Mouse (Mus musculus): Measurements from ENCODE around the gene 2310022A10Rik. TPM values are rescaled to one million over a fixed set of nuclear protein-coding genes. Genes with fewer than 3 reads are reported as not detected.

Gene 2310022A10Rik
- polyA plus RNA-seq, 1 experiment from 2014 or later, result 26.3 TPM

DNA sequence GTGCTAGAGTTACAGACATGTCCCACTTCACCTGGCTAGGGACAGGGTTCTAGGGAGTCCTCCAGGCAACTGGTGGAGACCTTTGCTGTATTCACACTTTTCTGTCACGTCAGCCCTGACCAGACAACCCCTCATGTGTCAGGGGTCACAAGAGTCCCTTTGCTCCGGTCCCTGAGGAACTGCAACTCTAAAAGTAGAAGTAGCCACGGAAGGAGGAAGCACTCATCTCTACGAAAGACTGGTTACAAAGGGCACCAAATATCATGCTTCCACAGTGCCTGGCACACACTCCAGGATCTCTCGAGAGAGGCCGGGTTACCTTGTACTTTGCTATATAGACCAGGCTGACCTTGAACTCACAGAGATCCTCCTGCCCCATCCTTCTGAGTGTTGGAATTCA is 16.4 kb upstream of the 2310022A10Rik start:
- peaks cover 3% of the 10 kb centered on the region; the same call in 1 of the 2 replicates for H3K4me1 ChIP-seq (ENCODE audit: control insufficient read depth, insufficient read depth, low read length)
- no peak overlapping the region for H3K4me3 ChIP-seq (ENCODE audit: low read depth, low read length)
- ATAC-seq, result no peak
- H3K9ac ChIP-seq (ENCODE audit: low read length), result no peak overlapping the region
- 95% methylated on average over 6 of the region's 6 CpGs for WGBS
- no peaks in the 10 kb centered on the region for H3K9me3 ChIP-seq (replicated peaks; ENCODE audit: control insufficient read depth, low read length)
- no peaks in the 10 kb centered on the region for H3K27me3 ChIP-seq (replicated peaks; ENCODE audit: control insufficient read depth, insufficient read depth, low read length)
- H3K27ac ChIP-seq (ENCODE audit: low read depth, low read length), result no peak overlapping the region
- DNase-seq (ENCODE audit: low spot score), result no peak
- peaks cover 69% of the 10 kb centered on the region for H3K36me3 ChIP-seq (ENCODE audit: control insufficient read depth, insufficient read depth, low read length)
- H3K4me2 ChIP-seq (ENCODE audit: low read length), result no peak overlapping the region

DNA sequence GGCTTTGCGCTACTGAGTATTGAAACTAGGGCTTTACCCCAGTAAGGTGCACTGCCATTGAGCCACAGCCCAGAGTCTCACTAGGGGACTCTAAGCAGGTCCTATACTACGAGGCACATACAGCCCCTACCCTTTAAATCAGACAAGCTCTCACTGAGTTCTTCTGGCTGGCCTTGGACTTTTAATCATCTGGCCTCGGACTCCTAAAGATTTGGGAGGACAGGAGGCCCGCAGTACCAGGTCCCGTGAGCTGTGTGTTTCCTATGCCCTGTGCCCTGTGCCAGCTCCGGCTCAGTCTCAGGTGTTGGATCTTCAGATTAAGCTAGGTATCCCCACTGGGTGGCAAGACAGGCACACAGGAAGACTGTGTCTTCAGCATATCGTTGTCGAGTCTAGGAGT is 15.0 kb upstream of the 2310022A10Rik start:
- Histone ChIP-seq H3K27ac (ENCODE audit: low read depth, low read length) (no peak overlapping the region), H3K36me3 (ENCODE audit: control insufficient read depth, insufficient read depth, low read length) (peaks cover 55% of the 10 kb centered on the region), H3K9ac (ENCODE audit: low read length) (no peak overlapping the region), H3K4me2 (ENCODE audit: low read length) (no peak overlapping the region), H3K4me3 (ENCODE audit: low read depth, low read length) (no peak overlapping the region), H3K27me3 (replicated peaks; ENCODE audit: control insufficient read depth, insufficient read depth, low read length) (no peaks in the 10 kb centered on the region), H3K9me3 (replicated peaks; ENCODE audit: control insufficient read depth, low read length) (no peaks in the 10 kb centered on the region), H3K4me1 (ENCODE audit: control insufficient read depth, insufficient read depth, low read length) (peaks cover 8% of the 10 kb centered on the region; the same call in 1 of the 2 replicates)
- 89% methylated on average over 8 of the region's 8 CpGs for WGBS
- ATAC-seq, result no peak
- no peak for DNase-seq (ENCODE audit: low spot score)

DNA sequence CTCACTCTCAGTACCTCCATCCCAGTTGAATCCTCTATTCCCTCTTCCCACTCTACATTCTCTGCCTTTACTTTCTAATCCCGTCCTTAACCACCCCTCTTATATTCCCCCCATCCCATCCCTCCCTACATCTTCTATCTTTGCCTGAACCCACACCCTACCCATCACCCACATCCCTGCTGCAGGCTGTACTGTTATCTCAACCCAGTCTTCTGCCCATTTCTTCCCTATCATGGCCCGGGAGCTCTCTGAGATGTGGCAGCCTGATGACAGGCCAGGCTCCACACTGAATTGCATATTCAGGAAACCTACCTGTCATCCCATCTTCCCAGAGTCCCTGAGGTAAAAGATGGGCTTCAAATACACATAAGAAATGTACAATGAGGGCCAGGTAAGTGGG is 14.2 kb upstream of the 2310022A10Rik start:
- no peak overlapping the region for H3K27ac ChIP-seq (ENCODE audit: low read depth, low read length)
- no peak for ATAC-seq
- no peaks in the 10 kb centered on the region for H3K9me3 ChIP-seq (replicated peaks; ENCODE audit: control insufficient read depth, low read length)
- no peak overlapping the region for H3K4me2 ChIP-seq (ENCODE audit: low read length)
- H3K4me1 ChIP-seq (ENCODE audit: control insufficient read depth, insufficient read depth, low read length), result peaks cover 8% of the 10 kb centered on the region; the same call in 1 of the 2 replicates
- H3K36me3 ChIP-seq (ENCODE audit: control insufficient read depth, insufficient read depth, low read length), result peaks cover 49% of the 10 kb centered on the region
- 86% methylated on average over 2 of the region's 2 CpGs for WGBS
- H3K4me3 ChIP-seq (ENCODE audit: low read depth, low read length), result no peak overlapping the region
- no peak for DNase-seq (ENCODE audit: low spot score)
- no peaks in the 10 kb centered on the region for H3K27me3 ChIP-seq (replicated peaks; ENCODE audit: control insufficient read depth, insufficient read depth, low read length)
- H3K9ac ChIP-seq (ENCODE audit: low read length), result no peak overlapping the region

DNA sequence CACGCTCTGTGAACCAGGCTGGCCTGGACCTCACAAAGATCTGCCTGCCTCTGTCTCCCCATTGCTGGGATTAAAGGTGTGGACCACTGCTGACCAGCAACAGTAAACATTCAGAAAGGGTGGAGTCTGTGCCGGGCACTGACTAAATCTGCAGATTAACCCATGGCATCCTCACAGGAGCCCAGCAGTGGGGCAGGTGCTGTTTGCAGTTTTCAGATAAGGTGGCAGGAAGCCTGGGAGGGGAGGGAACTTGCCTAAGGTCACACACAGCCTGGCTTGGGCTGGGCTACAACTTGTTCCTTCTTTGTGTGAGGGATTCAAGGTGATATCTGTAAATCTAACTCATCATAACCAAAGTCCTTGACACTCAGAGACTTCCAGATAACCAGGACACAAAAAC is 12.5 kb upstream of the 2310022A10Rik start:
- no peak overlapping the region for H3K9ac ChIP-seq (ENCODE audit: low read length)
- peaks cover 8% of the 10 kb centered on the region; the same call in 1 of the 2 replicates for H3K4me1 ChIP-seq (ENCODE audit: control insufficient read depth, insufficient read depth, low read length)
- H3K27me3 ChIP-seq (replicated peaks; ENCODE audit: control insufficient read depth, insufficient read depth, low read length), result no peaks in the 10 kb centered on the region
- no peak overlapping the region for H3K27ac ChIP-seq (ENCODE audit: low read depth, low read length)
- no peak overlapping the region for H3K4me3 ChIP-seq (ENCODE audit: low read depth, low read length)
- no peak for DNase-seq (ENCODE audit: low spot score)
- no peak for ATAC-seq
- no peak overlapping the region for H3K4me2 ChIP-seq (ENCODE audit: low read length)
- 82% methylated on average over 2 of the region's 2 CpGs for WGBS
- no peaks in the 10 kb centered on the region for H3K9me3 ChIP-seq (replicated peaks; ENCODE audit: control insufficient read depth, low read length)
- H3K36me3 ChIP-seq (ENCODE audit: control insufficient read depth, insufficient read depth, low read length), result peaks cover 38% of the 10 kb centered on the region

DNA sequence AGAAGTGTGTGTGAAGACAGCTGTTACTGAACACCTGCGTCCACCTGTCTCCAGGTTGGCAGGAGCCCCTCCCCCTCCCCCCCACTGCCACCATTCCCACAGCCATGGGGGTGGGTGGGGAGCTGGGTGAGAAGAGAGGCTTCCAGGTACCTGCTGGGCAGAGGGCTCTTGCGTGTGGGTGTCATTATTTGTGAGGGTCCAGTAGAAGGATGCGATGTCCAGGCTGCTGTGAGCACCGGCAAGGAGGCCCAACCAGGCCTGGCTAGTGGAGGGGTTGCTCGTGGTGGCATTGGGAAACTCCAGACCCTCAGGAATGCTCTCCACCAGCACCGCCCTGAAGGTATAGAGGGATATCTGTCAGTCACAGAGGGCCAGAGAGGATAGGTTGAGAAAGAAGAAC is 12.1 kb upstream of the 2310022A10Rik start:
- Histone ChIP-seq H3K4me1 (ENCODE audit: control insufficient read depth, insufficient read depth, low read length) (peaks cover 8% of the 10 kb centered on the region; the same call in 1 of the 2 replicates), H3K9me3 (replicated peaks; ENCODE audit: control insufficient read depth, low read length) (no peaks in the 10 kb centered on the region), H3K4me2 (ENCODE audit: low read length) (no peak overlapping the region), H3K9ac (ENCODE audit: low read length) (no peak overlapping the region; the same call in 1 of the 2 replicates), H3K36me3 (ENCODE audit: control insufficient read depth, insufficient read depth, low read length) (peaks cover 35% of the 10 kb centered on the region), H3K4me3 (ENCODE audit: low read depth, low read length) (no peak overlapping the region), H3K27ac (ENCODE audit: low read depth, low read length) (no peak overlapping the region), H3K27me3 (replicated peaks; ENCODE audit: control insufficient read depth, insufficient read depth, low read length) (no peaks in the 10 kb centered on the region)
- WGBS, result 89% methylated on average over 6 of the region's 6 CpGs
- no peak for ATAC-seq
- no peak for DNase-seq (ENCODE audit: low spot score)

DNA sequence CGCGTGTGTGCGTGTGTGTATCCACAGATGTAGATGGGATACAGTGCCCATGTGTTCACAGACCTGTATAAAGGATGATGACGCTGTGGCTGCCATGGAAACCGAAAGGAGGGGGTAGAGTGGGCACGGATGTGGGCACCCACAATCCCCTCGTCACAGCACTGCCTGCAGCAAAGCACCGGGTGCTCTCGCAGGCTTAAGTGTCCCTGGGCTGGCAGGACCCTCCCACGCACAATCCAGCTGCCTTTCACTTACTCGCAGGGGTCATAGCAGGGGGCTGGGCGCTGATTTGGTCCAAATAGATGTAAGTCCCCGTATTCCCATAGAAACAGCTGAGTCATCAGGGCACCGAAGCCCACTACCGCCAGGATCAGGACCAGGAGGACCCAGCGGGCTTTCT is 11.6 kb upstream of the 2310022A10Rik start:
- Histone ChIP-seq H3K27me3 (replicated peaks; ENCODE audit: control insufficient read depth, insufficient read depth, low read length) (no peaks in the 10 kb centered on the region), H3K9me3 (replicated peaks; ENCODE audit: control insufficient read depth, low read length) (no peaks in the 10 kb centered on the region), H3K9ac (ENCODE audit: low read length) (no peak overlapping the region; the same call in 1 of the 2 replicates), H3K4me3 (ENCODE audit: low read depth, low read length) (peak overlapping the region; percentile 6; the same call in 1 of the 2 replicates), H3K4me2 (ENCODE audit: low read length) (peak overlapping the region; percentile 86), H3K4me1 (ENCODE audit: control insufficient read depth, insufficient read depth, low read length) (peaks cover 8% of the 10 kb centered on the region; the same call in 1 of the 2 replicates), H3K27ac (ENCODE audit: low read depth, low read length) (no peak overlapping the region), H3K36me3 (ENCODE audit: control insufficient read depth, insufficient read depth, low read length) (peaks cover 30% of the 10 kb centered on the region)
- peak; percentile 59 for DNase-seq (ENCODE audit: low spot score)
- WGBS, result 73% methylated on average over 16 of the region's 16 CpGs
- ATAC-seq, result peak; percentile 65

DNA sequence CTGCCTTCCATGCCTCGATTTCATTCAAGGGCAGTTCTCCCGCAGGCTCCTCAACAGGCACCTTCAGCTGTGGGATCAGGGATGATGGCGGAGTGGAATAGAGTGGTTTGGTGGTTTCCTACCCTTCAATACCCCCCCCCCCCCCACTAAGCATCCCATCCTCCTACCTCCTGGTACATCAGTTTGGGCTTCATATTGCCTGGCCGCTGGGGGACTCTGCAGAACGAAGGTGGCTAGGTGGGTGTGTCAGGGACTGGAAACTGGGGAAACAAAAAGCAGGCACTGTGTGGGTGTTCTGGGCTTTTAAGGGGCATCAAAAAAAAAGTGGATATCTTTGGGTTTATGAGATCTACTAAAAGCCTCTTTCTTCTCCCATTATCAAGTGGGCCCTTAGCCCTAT is 11.1 kb upstream of the 2310022A10Rik start:
- H3K9me3 ChIP-seq (replicated peaks; ENCODE audit: control insufficient read depth, low read length), result no peaks in the 10 kb centered on the region
- no peak overlapping the region for H3K27ac ChIP-seq (ENCODE audit: low read depth, low read length)
- H3K27me3 ChIP-seq (replicated peaks; ENCODE audit: control insufficient read depth, insufficient read depth, low read length), result no peaks in the 10 kb centered on the region
- DNase-seq (ENCODE audit: low spot score), result no peak
- H3K9ac ChIP-seq (ENCODE audit: low read length), result peak overlapping the region; percentile 74
- WGBS, result 61% methylated on average over 5 of the region's 5 CpGs
- H3K36me3 ChIP-seq (ENCODE audit: control insufficient read depth, insufficient read depth, low read length), result peaks cover 25% of the 10 kb centered on the region
- H3K4me1 ChIP-seq (ENCODE audit: control insufficient read depth, insufficient read depth, low read length), result peaks cover 8% of the 10 kb centered on the region; the same call in 1 of the 2 replicates
- H3K4me2 ChIP-seq (ENCODE audit: low read length), result peak overlapping the region; percentile 86
- no peak for ATAC-seq
- H3K4me3 ChIP-seq (ENCODE audit: low read depth, low read length), result peak overlapping the region; percentile 53

DNA sequence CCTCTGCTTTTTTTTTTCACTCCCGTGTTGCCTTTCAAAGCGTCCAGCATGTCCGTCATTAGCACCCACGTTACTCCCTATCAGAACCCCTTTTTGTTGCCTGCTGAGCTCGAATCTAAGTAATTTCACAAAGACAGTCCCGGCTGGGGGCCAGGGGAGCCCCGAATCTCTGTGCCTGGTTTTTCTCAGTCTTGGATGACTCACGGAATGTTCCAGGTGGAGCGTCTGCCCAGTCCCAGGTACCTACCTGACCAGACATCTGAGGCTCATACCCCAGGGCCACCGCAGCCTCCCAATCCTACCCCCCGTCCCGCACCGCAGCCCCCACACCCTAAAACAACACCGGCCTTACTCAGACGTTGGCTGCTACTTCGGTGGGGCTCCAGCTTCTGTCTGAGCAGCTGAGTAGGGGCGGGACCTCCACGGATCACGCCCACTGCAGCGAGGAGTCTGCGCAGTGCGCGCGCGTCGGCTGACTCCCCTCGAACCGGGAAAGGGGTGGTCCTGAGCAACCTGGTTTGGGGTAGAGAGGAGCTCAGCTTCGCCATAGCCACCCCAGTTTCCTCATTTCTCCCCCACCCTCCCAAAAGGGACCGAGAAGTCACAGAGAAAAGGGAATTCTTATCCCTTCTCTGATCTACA is 10.5 kb upstream of the 2310022A10Rik start:
- peak overlapping the region; percentile 74 for H3K9ac ChIP-seq (ENCODE audit: low read length)
- H3K4me2 ChIP-seq (ENCODE audit: low read length), result peak overlapping the region; percentile 86
- H3K9me3 ChIP-seq (replicated peaks; ENCODE audit: control insufficient read depth, low read length), result no peaks in the 10 kb centered on the region
- peak; percentile 91 for DNase-seq (ENCODE audit: low spot score)
- H3K36me3 ChIP-seq (ENCODE audit: control insufficient read depth, insufficient read depth, low read length), result peaks cover 20% of the 10 kb centered on the region
- no peaks in the 10 kb centered on the region for H3K27me3 ChIP-seq (replicated peaks; ENCODE audit: control insufficient read depth, insufficient read depth, low read length)
- peak; percentile 96 for ATAC-seq
- H3K4me1 ChIP-seq (ENCODE audit: control insufficient read depth, insufficient read depth, low read length), result peaks cover 8% of the 10 kb centered on the region; the same call in 1 of the 2 replicates
- 2% methylated on average over 30 of the region's 30 CpGs for WGBS
- H3K4me3 ChIP-seq (ENCODE audit: low read depth, low read length), result peak overlapping the region; percentile 53
- H3K27ac ChIP-seq (ENCODE audit: low read depth, low read length), result no peak overlapping the region

- 63% methylated on average over 6 of the region's 6 CpGs for WGBS
- H3K9ac ChIP-seq (ENCODE audit: low read length), result peak overlapping the region; percentile 74
- H3K36me3 ChIP-seq (ENCODE audit: control insufficient read depth, insufficient read depth, low read length), result peaks cover 19% of the 10 kb centered on the region
- DNase-seq (ENCODE audit: low spot score) (no peak), ATAC-seq (no peak; the same call in 1 of the 2 replicates)
- H3K4me2 ChIP-seq (ENCODE audit: low read length), result peak overlapping the region; percentile 86
- H3K9me3 ChIP-seq (replicated peaks; ENCODE audit: control insufficient read depth, low read length), result no peaks in the 10 kb centered on the region
- H3K27me3 ChIP-seq (replicated peaks; ENCODE audit: control insufficient read depth, insufficient read depth, low read length), result no peaks in the 10 kb centered on the region
- H3K27ac ChIP-seq (ENCODE audit: low read depth, low read length), result no peak overlapping the region
- peaks cover 8% of the 10 kb centered on the region; the same call in 1 of the 2 replicates for H3K4me1 ChIP-seq (ENCODE audit: control insufficient read depth, insufficient read depth, low read length)
- H3K4me3 ChIP-seq (ENCODE audit: low read depth, low read length), result peak overlapping the region; percentile 53
Observed at GRCm38 (mm10) chr7:27543065-27543464, 10.0 kb upstream of the 2310022A10Rik start.

Data from forebrain, embryonic 14.5 days (tissue).